Mouse (Mus musculus) hindbrain, embryonic 16.5 days (tissue): ENCODE data around the gene Rgs3. TPM values are rescaled to one million over a fixed set of nuclear protein-coding genes. Genes with fewer than 3 reads are reported as not detected.
A peak's percentile ranks its signal among the peaks of the same experiment; 100 is the strongest.

Source experiments
- ATAC-seq: fragments of 200-750 bp; cut with Nextera tagmentation; 2 replicates; pipeline ENCODE4 v1.8.0; 2017; ENCODE audit warnings: moderate TSS enrichment, moderate library complexity
- H3K27ac ChIP-seq: fragments of 300-500 bp; sonication (generic); 2 replicates; pipeline ENCODE4 v1.5.1; 2014; ENCODE audit warnings: low read depth, mild to moderate bottlenecking, control low read depth, low read length, moderate library complexity
- H3K27me3 ChIP-seq: fragments of 300-500 bp; sonication (generic); replicated peaks from 2 replicates; pipeline ENCODE4 v1.6.1; 2014; ENCODE audit warnings: low read length; ENCODE audit not compliant: control insufficient read depth, insufficient read depth
- H3K36me3 ChIP-seq: fragments of 300-500 bp; sonication (generic); 2 replicates; pipeline ENCODE4 v1.6.1; 2014; ENCODE audit warnings: mild to moderate bottlenecking, low read length, moderate library complexity, mixed read lengths; ENCODE audit not compliant: control insufficient read depth, insufficient read depth
- H3K4me1 ChIP-seq: fragments of 300-500 bp; sonication (generic); 2 replicates; pipeline ENCODE4 v1.6.1; 2014; ENCODE audit warnings: low read depth, low read length; ENCODE audit not compliant: control insufficient read depth, insufficient read depth
- H3K4me2 ChIP-seq: fragments of 300-500 bp; sonication (generic); 2 replicates; pipeline ENCODE4 v1.6.1; 2014; ENCODE audit warnings: mild to moderate bottlenecking, low read length, control low read depth, moderate library complexity
- H3K4me3 ChIP-seq: fragments of 300-500 bp; sonication (generic); 2 replicates; pipeline ENCODE4 v1.5.1; 2014; ENCODE audit warnings: mild to moderate bottlenecking, low read length, control low read depth, moderate library complexity
- H3K9ac ChIP-seq: fragments of 300-500 bp; sonication (generic); 2 replicates; pipeline ENCODE4 v1.6.1; 2014; ENCODE audit warnings: low read depth, mild to moderate bottlenecking, control low read depth, low read length, moderate library complexity
- H3K9me3 ChIP-seq: fragments of 300-500 bp; sonication (generic); 2 replicates; pipeline ENCODE4 v1.6.1; 2014; ENCODE audit warnings: mild to moderate bottlenecking, low read length, moderate library complexity; ENCODE audit not compliant: control insufficient read depth
- WGBS: fragments of 180-500 bp; shearing (Covaris S2); extraction: QIAGEN DNeasy Blood & Tissue Kit; methylation state at CpG from one replicate; pipeline ENCODE4 v1.1.7; 2014; 5-methylcytosine and 5-hydroxymethylcytosine counted together
- polyA plus RNA-seq: library from polyadenylated mRNA; unstranded; fragments of >200 nt; fragmentation: Nextera tagmentation; extraction: Ambion mirVana; gene quantifications from 2 replicates; pipeline ENCODE4 v1.2.1, GENCODE M21; 2015

Rgs3 gene
- polyA plus RNA-seq, 1 experiment from 2014 or later, result 58.1 TPM

DNA sequence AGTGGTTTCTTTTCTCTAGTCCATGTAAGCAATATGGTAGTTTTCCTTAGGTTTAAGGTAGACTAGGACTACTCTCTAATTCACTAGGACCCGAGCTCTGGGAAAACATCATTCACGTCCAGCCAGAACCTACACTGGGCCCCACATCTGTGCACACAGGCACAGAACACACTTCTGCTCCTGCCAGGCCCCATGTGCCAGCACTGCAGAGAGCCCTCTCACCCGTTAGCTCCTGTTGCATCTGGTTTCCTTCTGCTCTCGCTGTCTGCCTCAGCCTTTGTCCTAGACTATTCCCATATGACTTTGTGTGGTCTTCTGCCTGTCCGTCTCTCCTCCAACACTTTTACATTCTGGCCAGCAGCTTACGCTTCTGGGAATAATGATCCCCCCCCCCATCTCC, 25.9 kb upstream of the Rgs3 start:
- no peak overlapping the region for H3K9ac ChIP-seq
- ATAC-seq, result no peak
- no peak overlapping the region for H3K27ac ChIP-seq
- no peaks in the 10 kb centered on the region for H3K36me3 ChIP-seq
- no peaks in the 10 kb centered on the region for H3K27me3 ChIP-seq
- H3K4me2 ChIP-seq, result no peak overlapping the region
- WGBS, result 79% methylated on average over 6 of the region's 6 CpGs
- no peak overlapping the region for H3K4me3 ChIP-seq
- no peaks in the 10 kb centered on the region for H3K9me3 ChIP-seq
- no peaks in the 10 kb centered on the region for H3K4me1 ChIP-seq

DNA sequence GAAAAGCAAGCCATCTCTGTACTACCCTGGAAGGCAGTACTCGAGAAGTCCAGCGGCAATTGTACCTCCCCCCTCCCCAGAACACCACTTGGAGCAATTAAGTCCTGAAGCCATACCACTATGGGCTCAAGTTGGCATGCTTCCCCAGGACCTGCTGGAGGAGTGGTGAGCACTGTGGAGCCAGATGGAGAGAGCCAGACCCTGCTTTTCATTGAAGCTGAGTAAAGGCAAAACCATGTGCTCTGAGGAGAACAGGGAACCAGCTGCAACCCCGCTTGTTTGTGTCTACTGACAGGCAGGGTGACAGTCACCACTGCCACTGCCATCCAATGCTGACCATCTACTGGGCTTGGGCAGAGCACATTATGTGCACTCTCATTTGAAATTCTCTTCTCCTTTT, 17.8 kb upstream of the Rgs3 start:
- H3K9ac ChIP-seq, result no peak overlapping the region
- no peak for ATAC-seq
- WGBS, result 70% methylated on average over 3 of the region's 3 CpGs

DNA sequence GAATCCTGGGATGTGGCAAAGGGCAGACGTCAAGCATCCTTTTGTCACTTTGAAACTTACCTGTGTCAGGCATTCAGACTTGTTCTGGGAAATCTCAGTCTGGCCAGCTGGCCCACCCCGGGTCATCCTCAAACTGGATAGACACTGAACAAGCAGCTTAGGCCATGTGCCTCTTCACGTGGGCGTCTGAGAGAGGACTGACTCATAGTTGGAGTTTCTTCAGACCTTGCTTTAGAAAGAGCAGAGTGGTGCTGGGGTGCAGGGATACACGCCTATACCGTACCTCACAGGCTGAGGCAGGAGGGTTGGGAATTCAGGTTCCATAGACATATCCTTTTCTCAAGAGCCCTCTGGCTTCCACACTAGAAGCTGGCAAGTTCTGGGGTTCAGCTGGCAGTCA, 15.9 kb upstream of the Rgs3 start:
- no peaks in the 10 kb centered on the region for H3K4me1 ChIP-seq
- no peak overlapping the region for H3K4me2 ChIP-seq
- H3K9ac ChIP-seq, result no peak overlapping the region
- H3K9me3 ChIP-seq, result no peaks in the 10 kb centered on the region
- no peaks in the 10 kb centered on the region for H3K27me3 ChIP-seq
- H3K27ac ChIP-seq, result no peak overlapping the region
- WGBS, result 90% methylated on average over 6 of the region's 6 CpGs
- ATAC-seq, result no peak
- no peak overlapping the region for H3K4me3 ChIP-seq
- no peaks in the 10 kb centered on the region for H3K36me3 ChIP-seq

More for the DNA sequence above, 17.8 kb upstream of the Rgs3 start:
- H3K36me3 ChIP-seq, result no peaks in the 10 kb centered on the region
- no peak overlapping the region for H3K4me3 ChIP-seq
- no peaks in the 10 kb centered on the region for H3K4me1 ChIP-seq
- no peak overlapping the region for H3K4me2 ChIP-seq
- no peak overlapping the region for H3K27ac ChIP-seq
- H3K9me3 ChIP-seq, result no peaks in the 10 kb centered on the region
- H3K27me3 ChIP-seq, result no peaks in the 10 kb centered on the region

DNA sequence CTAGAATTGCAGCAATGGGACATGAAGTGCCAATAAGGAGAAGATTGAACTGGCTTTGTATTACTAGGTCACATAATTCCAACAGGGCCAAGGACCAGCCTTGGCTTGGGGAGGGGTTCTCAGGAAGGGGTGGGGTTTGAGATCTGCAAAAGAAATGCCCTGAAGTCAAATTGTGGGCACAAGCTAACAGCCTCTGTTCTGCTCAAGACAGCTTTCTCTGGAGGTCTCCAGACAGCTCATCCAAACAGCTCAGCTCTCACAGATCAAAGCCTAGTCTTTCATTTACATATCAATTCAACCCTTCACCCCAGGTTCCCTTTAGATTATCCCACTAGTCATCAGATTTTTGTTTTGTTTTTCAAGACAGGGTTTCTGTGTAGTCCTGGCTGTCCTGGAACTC, 14.8 kb upstream of the Rgs3 start:
- no peak overlapping the region for H3K4me3 ChIP-seq
- no peaks in the 10 kb centered on the region for H3K4me1 ChIP-seq
- no peaks in the 10 kb centered on the region for H3K36me3 ChIP-seq
- H3K4me2 ChIP-seq, result no peak overlapping the region
- ATAC-seq, result no peak
- H3K27me3 ChIP-seq, result no peaks in the 10 kb centered on the region
- no peaks in the 10 kb centered on the region for H3K9me3 ChIP-seq
- no peak overlapping the region for H3K9ac ChIP-seq
- no peak overlapping the region for H3K27ac ChIP-seq

DNA sequence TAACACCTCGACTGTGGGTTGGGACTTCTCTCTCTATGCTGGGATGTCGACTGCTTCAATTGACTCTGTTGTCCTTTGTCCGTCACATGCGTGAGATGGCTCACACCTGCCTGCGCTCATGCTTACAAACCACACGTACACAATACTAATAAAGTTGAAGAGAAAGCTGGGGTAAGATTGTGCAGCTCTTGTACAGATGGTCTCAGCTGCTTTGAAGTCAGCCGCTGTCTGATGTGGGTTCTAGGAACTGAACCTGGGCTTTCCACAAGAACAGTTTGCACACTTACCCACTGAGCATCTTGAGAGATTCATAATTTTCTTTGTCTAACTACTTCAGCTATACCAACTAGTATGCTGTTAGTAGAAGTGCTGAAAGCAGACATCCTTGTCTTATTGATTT, 7.7 kb upstream of the Rgs3 start:
- Histone ChIP-seq H3K27ac (no peak overlapping the region), H3K27me3 (no peaks in the 10 kb centered on the region), H3K4me2 (no peak overlapping the region), H3K9ac (no peak overlapping the region), H3K9me3 (no peaks in the 10 kb centered on the region), H3K4me3 (no peak overlapping the region), H3K4me1 (no peaks in the 10 kb centered on the region), H3K36me3 (no peaks in the 10 kb centered on the region)
- WGBS, result 90% methylated on average over 7 of the region's 7 CpGs
- ATAC-seq, result no peak

DNA sequence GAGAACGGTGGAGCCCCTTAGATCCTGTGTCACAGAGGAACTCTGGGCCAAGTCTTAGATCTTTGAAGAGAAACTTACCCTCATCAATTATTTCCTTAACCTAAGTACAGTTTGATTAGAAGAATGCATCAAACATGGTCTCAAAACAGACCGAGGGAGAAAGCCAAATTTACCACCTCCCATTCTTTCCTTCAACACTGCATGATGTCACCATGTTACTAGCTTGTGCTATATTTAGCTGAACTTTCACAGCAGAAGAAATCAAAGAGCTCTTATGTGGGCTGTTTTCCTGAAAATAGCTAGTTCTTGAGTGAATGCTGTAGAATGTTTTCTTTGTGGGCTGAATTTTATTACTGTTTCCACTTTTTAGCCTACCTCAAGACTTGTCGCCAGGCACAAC, 2.2 kb upstream of the Rgs3 start:
- WGBS, result 72% methylated on average over 3 of the region's 3 CpGs
- Histone ChIP-seq H3K27me3 (no peaks in the 10 kb centered on the region), H3K4me2 (no peak overlapping the region), H3K4me1 (no peaks in the 10 kb centered on the region), H3K9me3 (no peaks in the 10 kb centered on the region), H3K4me3 (no peak overlapping the region), H3K36me3 (no peaks in the 10 kb centered on the region), H3K9ac (no peak overlapping the region), H3K27ac (no peak overlapping the region)
- no peak for ATAC-seq

DNA sequence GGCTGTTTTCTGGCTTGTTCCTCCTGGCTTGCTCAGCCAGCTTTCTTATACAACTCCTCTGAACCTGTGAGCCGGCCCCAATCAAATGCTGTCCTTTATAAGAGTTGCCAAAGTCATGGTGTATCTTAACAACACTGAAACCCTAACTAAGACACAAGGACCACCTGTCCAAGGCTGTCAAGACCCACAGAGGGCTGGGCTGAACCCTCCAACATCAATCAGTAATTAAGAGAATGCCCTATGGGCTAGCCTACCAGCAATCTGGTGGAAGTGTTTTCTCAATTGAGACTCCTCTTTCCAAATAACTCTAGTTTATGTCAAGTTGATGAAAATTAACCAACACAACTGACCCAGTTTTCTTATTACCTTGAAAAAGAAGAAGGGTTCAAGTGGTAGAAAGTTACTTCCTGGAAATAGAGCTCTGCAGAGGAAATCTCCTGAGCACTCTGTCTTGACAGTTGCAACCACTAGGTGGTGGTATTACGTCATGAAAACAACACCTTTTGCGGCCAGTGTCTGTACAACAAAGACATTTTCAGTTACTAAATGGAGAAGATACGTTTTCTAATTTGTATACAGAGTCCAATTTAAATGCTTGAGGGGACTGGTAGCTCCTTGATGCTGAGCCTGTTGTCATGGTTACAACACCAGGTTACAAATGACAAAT, 1.4 kb downstream of the Rgs3 start:
- Histone ChIP-seq H3K36me3 (no peaks in the 10 kb centered on the region), H3K4me1 (no peaks in the 10 kb centered on the region), H3K4me3 (no peak overlapping the region), H3K27ac (no peak overlapping the region), H3K9me3 (no peaks in the 10 kb centered on the region), H3K9ac (no peak overlapping the region; the same call in 1 of the 2 replicates), H3K4me2 (no peak overlapping the region), H3K27me3 (no peaks in the 10 kb centered on the region)
- ATAC-seq, result peak; percentile 85
- 22% methylated on average over 4 of the region's 4 CpGs for WGBS

DNA sequence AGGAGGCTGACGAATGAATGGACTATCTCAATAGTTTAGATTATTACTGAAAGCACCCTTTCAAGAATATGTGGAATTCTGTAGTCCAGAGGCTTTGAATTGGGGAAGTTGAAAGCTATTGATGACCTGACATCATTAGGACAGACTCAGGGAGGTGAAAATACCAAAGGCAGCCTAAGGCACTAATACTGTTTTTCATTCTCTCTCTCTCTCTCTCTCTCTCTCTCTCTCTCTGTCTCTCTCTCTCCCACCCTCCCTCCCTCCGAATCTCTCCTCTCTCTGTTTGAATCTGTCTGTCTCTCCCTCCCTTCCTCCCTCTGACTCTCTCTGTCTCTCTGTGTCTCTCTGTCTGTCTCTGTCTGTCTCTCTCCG, 2.0 kb downstream of the Rgs3 start:
- WGBS, result 46% methylated on average over 3 of the region's 3 CpGs
- Histone ChIP-seq H3K27ac (no peak overlapping the region), H3K4me3 (no peak overlapping the region), H3K27me3 (no peaks in the 10 kb centered on the region), H3K4me1 (no peaks in the 10 kb centered on the region), H3K36me3 (no peaks in the 10 kb centered on the region), H3K4me2 (no peak overlapping the region), H3K9me3 (no peaks in the 10 kb centered on the region), H3K9ac (no peak overlapping the region; the same call in 1 of the 2 replicates)
- ATAC-seq, result no peak

DNA sequence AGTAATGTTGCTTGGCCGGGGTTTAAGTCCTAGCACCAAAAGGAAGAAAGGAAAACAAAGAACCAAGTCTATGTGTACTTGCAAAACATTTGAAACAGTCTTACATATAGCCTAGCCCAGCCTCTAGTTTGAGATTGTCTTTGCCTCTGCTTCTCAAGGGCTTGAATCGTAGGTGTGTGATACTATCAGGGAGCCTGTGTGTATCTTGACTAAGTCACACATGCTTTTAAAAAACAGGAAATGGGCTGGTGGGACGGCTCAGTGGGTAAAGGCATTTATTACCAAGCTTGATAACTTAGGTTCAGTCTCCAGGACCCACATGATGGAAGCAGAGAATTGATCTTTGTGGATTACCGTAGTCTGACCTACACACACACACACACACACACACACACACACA, 2.4 kb downstream of the Rgs3 start:
- Histone ChIP-seq H3K4me3 (no peak overlapping the region), H3K27ac (no peak overlapping the region), H3K27me3 (no peaks in the 10 kb centered on the region), H3K9me3 (no peaks in the 10 kb centered on the region), H3K36me3 (no peaks in the 10 kb centered on the region), H3K4me1 (no peaks in the 10 kb centered on the region), H3K9ac (no peak overlapping the region), H3K4me2 (no peak overlapping the region)
- WGBS, result 76% methylated on average over 4 of the region's 4 CpGs
- ATAC-seq, result 0 out of 2 replicates have a peak, but pooled peaks have one; percentile 22

DNA sequence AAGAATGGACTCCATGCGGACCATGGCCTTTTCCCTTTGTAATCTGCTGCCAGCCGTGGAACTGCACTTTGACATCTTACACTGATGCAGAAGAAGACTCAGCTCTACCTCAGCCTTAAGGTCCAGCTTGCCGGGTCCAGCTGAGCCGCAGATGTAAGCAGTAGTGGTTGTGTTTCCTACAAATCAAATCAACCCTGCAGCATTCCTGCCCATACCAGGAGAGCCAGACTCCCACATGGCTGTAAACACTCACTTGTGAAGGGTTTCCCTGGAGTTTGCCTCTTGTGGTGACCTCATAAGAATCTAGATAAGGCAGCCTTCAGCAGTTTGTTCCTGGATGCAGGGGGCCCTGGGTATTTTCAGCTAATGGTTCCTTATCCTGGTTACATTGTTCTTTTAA, 6.9 kb downstream of the Rgs3 start:
- ATAC-seq, result no peak

More for the DNA sequence above, 6.9 kb downstream of the Rgs3 start:
- WGBS, result 91% methylated on average over 4 of the region's 4 CpGs
- Histone ChIP-seq H3K36me3 (no peaks in the 10 kb centered on the region), H3K4me1 (no peaks in the 10 kb centered on the region), H3K9me3 (no peaks in the 10 kb centered on the region), H3K4me2 (no peak overlapping the region), H3K9ac (no peak overlapping the region), H3K27ac (no peak overlapping the region), H3K27me3 (no peaks in the 10 kb centered on the region), H3K4me3 (no peak overlapping the region)
